Mouse (Mus musculus) lung, postnatal 36 days (tissue): ENCODE measurements around the gene Pcsk2.

Experiments used
- DNase-seq: peaks from one replicate; pipeline ENCODE4 v3.0.0; 2022; ENCODE audit warnings: mixed read lengths

Pcsk2 gene

GRCm38 (mm10) chr2:143545758-143546246, at the start of gene Pcsk2:
Gene Pcsk2 (plus strand): TSS chr2:143546156.
- no peak for DNase-seq

DNA sequence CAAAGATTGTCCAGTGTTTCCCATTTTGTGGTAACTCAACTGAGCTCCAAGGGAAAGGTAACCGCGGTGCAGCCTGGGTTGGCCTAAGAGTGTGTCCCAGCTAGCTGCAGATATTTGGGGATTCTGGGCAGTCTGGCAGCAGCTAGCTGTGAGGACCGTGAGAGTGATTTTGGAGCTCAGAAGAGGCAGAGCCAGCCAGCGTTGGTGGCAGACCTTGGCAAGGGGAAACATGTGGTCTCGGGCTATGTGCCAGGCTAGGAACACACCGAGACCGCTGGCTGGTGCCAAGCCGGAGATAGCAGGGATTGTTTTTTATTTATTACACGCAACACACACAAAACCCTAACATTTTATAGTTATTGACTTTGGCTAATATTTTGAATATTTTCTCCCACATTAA, 45.1 kb upstream of the Pcsk2 start:
- no peak for DNase-seq

DNA sequence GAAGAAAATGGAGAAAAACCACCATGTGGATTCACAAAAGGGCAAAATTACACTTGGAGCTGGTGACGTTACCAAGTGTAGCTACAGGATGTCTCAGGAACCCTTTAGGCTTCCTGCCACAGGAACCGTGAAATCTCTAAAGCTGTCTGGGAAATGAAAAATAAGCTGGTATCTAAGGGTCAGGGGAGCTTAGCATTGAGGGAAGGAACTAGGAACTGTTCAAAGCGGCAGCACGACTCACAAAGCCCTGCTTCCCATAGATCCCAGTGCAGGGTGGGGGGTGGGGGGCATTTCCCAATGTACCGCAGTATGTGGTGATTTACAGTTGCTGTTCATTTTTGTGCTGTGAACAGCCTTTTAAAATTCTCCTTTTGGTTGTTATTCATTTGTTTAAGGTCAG, 44.2 kb upstream of the Pcsk2 start:
- no peak for DNase-seq

GRCm38 (mm10) chr2:143502203-143502602, 43.8 kb upstream of the Pcsk2 start:
- no peak for DNase-seq

GRCm38 (mm10) chr2:143536485-143536884, 9.5 kb upstream of the Pcsk2 start:
- DNase-seq: no peak

GRCm38 (mm10) chr2:143545299-143545751, 631 bp upstream of the Pcsk2 start:
- no peak for DNase-seq

GRCm38 (mm10) chr2:143546412-143547211, 656 bp downstream of the Pcsk2 start:
- no peak for DNase-seq

DNA sequence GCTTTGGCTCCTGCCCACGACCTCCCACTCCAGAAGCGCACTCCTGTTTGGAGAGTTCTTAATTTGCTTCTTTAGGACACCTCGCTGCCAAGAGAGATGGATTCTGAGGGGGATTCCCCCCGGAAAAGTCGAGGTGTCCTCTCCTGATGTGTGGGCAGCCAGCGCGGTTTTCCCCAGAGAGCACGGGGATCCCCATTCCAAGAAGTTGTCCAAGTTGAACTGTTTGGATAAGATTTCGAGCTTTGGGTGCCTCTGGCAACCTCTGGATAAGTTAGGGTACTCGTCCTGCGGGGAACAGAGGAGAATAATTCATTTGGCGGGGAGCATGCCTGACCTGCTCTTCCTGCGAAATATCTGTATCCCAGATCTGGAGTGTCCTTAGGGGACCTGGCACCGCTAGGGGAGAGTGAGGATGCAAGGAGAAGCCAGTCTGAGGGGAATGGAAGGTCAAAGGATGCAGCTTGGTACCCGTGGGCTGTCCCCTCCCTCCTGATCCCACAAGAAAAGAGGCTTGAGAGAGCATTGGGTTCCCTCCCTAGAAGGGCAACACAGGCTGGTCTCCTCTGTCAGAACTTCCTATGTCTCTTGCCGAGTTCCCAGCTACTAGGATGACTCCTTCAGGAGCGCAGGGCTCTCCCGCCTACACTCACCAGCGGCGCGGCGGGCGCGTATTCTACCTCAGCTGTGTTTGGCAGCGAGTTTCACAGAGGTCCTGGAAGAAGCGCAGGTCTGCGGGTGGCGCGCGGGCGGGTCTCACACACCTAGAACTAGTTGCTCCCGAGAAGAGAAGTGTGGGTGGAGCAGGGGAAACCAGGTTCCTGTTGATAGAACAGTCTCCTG, 1.5 kb downstream of the Pcsk2 start:
- DNase-seq: no peak

DNA sequence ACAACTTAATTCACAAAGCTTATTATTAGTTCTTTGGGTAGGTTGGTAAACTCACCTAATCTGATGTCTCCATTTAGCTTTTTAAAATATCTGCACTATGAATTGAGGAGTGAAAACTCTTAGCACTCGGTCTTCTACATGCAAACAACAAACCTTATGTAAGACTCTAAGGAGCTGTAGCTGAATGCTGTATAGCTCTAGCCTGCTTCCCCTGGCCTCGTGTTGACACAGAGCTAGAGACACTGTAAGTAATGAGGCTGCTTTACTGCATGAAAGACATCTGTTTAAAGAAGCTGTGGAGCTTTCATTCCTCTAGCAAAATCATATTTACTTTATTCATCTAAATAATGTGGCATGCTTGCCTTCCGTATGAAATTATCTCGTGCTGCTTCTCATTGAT, 14.4 kb downstream of the Pcsk2 start:
- DNase-seq: no peak

GRCm38 (mm10) chr2:143565062-143565461, 19.1 kb downstream of the Pcsk2 start:
- DNase-seq: no peak

GRCm38 (mm10) chr2:143565961-143566360, 20.0 kb downstream of the Pcsk2 start:
- DNase-seq: no peak

- no peak for DNase-seq
Measured at GRCm38 (mm10) chr2:143585341-143585740, 39.4 kb downstream of the Pcsk2 start.

GRCm38 (mm10) chr2:143590398-143590797, 44.4 kb downstream of the Pcsk2 start:
- DNase-seq: no peak

GRCm38 (mm10) chr2:143603071-143603470, 57.1 kb downstream of the Pcsk2 start:
- no peak for DNase-seq

GRCm38 (mm10) chr2:143603871-143604512, 58.0 kb downstream of the Pcsk2 start:
- DNase-seq: no peak

DNA sequence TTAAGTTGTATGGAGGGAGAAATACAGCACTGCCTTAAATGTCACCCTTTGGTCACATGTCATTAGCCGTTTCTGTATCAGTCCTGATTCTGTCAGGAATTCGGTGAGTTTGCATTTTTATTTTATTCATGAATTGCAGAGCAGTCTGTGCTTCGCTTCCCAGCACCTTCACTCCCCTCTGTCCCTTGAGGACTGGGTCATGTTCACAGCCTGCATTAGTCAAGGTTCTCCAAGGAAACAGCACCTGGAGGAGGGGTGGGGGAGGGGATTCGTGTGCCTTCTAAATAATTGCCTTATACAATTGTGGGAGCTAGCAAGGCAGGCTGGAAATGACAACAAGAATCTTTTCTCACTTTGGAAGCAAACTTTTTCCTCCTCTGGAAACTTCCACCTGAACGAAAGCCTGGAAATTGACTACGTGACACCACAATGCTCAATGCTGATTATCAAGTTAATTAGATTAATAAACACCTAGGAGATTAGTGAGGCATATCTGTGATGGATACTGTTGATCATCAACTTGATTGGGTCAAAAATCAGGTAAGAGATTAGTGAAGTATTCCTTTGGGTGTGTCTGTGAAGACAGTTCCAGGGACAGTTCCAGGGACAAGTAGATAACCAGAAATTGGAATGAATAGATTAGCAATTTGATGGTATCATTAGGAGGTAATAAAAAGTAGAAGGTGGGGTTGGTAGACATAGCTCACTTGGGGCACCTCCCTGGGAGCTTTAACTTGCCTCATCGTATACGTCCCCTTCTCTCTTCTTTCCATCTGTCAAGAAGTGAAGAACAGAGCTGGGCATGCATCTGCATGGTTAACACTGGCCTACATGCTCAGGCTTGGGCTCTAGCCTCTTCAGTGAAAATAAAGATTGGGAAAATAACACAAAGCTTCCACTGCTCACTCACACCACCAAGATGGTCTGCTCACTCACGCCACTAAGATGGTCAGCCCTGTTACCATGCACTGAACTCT, 64.7 kb downstream of the Pcsk2 start:
- no peak for DNase-seq

DNA sequence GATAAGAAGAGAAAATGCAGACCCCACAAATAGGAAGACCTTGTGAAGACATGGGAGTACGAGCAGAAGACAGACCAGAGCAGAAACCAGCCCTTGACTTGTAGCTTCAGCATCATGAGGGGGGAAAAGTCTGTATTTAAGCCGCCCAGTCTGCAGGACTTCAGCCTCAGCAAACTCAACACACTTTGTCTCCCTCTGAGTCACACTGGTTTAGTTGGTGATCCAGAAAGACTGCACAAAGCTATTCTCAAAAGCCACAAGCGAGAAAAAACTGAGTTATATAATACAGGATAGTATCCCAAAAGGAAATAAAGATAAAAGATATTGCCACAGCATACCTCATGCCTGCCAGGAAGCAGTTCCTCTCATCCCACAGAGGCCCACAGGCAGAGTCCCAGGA, 67.5 kb downstream of the Pcsk2 start:
- no peak for DNase-seq

- DNase-seq: no peak
Measured at GRCm38 (mm10) chr2:143614775-143615174, 68.8 kb downstream of the Pcsk2 start.

- no peak for DNase-seq
Measured at GRCm38 (mm10) chr2:143620916-143621315, 75.0 kb downstream of the Pcsk2 start.

DNA sequence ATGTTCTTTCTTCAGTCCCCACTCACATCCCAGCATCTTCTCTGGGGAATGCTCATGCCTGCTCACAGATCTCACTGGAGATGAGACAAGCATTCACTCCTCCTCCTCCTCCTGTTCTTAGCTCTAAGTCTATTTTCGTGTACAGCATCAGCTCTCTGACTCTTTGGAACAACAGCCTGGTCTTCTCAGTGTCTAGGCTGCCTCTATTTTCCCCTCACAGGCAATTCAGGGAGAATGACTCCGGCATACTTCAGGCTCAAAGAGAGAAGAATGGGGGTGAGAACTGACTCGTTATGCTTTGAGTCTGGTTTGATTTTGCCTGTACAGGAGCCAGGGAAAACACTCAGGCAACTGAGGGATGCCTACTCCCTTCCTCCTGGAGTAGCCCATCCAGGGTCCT, 78.0 kb downstream of the Pcsk2 start:
- no peak for DNase-seq

DNA sequence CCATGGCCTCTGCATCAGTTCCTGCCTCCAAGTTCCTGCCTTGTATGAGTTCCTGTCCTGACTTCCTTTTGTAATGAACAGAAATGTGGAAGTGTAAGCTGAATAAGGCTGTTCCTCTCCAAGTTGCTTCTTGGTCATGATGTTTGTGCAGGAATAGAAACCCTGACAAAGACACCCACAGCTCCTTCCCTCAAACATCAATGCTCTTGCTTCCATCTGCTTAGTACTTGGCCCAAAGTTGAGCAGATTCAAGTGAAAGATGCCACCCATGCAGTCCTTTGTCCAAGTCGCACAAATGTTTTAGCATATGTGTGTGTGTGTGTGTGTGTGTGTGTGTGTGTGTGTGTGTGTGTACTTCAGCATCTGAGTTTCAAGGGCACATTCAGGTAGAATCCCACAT, 97.3 kb downstream of the Pcsk2 start:
- DNase-seq: no peak

- DNase-seq: no peak
Measured at GRCm38 (mm10) chr2:143644374-143644773, 98.4 kb downstream of the Pcsk2 start.
